Mouse (Mus musculus): Measurements from ENCODE around the gene Rab3a.

Rab3a gene

GRCm38 (mm10) chr8:70758616-70759561 is 4.4 kb downstream of the Rab3a start:
- peak in 1 of 2 experiments; percentile 17 for DNase-seq

GRCm38 (mm10) chr8:70760350-70760749 is 5.9 kb downstream of the Rab3a start:
- DNase-seq = no peak

- peak; percentile 91 to 96 for DNase-seq
Observed at GRCm38 (mm10) chr8:70760775-70761406, 6.4 kb downstream of the Rab3a start, which contains the start of gene Mpv17l2. Gene Mpv17l2 (minus strand): TSS chr8:70760946.

GRCm38 (mm10) chr8:70762118-70762517 is 7.6 kb downstream of the Rab3a start:
- no peak for DNase-seq

DNA sequence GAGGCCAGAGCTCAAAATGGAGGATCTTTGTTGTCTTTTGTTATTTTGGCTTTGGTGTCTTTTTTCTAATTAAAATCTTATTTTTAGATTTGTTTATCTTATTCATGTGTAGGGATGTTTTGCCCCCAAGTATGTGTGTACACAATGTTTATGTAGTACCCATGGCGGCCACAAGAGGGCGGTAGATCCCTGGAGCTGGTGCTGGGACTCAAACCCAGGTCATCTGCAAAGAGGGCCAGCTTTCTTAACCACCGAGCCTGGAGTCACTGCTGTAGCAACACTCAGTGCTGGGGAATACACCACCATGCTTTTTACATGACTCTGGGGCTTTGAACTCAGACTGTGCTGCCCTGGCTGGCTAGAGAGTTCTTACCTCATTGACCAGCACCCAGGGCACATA is 8.9 kb downstream of the Rab3a start:
- peak; percentile 71 to 77 for DNase-seq

- no peak for DNase-seq
Observed at GRCm38 (mm10) chr8:70764026-70764425, 9.5 kb downstream of the Rab3a start.

GRCm38 (mm10) chr8:70764676-70765075 is 10.2 kb downstream of the Rab3a start:
- peak in 1 of 2 experiments; percentile 28 for DNase-seq

DNA sequence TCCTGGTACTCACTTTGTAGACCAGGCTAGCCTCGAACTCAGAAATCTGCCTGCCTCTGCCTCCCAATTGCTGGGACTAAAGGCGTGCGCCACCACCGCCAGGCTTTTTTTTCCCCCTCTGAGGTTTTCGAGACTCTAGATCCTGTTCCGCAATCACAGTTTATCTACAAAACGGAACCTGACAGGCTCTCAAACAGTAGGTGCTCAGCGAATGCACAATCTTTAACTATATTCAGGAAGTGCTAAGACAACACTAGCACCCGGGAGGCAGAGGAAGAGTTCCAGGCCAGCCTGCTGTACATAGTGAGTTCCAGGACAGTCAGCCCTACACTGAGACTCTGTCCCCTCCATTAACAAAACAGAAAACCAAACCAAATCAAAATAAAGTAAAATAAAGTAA is 10.8 kb downstream of the Rab3a start:
- DNase-seq = no peak

GRCm38 (mm10) chr8:70765838-70766570 is 11.5 kb downstream of the Rab3a start:
- DNase-seq = peak; percentile 73

DNA sequence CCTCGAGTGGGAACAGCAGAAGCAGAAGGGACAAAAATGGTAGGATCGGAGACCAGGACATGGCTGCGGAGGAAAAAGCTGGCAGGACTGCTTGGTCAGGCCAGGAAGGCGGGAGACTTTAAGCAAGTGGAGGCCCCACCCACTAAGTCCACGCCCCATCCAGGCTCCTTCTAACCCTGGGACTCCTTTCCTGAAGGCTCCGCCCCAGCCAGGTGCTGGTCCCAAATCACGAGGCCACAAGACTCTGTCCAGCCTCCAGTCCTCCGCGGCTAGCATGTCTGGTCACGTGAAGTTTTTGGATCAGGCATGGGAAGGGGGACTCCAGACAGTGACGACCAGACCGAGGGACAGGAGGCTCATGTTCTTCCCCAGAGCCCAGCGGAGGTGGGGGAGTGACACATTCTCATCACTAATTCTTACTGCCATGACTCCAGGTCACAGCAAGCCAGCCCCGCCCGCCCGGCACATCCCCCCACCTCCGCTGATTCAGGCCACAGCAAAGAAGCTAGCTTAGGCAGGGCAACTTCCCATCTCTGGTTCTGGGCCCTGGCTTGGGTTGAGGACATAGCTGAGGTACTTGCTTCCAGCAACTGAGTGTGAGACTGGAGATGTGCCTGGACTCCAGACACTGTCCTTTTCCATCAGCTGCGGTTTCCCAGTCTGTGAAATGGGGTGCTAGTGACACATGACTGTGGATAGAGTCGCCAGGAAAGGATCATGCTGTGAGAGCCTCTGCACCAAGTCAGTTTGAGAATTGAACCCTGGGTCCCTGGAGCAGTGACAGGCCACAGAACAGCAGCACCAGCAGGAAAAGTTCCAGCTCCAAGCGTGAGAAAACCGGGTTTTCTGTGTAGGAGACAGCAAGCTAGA is 12.3 kb downstream of the Rab3a start:
- peak; percentile 30 to 57 for DNase-seq

DNA sequence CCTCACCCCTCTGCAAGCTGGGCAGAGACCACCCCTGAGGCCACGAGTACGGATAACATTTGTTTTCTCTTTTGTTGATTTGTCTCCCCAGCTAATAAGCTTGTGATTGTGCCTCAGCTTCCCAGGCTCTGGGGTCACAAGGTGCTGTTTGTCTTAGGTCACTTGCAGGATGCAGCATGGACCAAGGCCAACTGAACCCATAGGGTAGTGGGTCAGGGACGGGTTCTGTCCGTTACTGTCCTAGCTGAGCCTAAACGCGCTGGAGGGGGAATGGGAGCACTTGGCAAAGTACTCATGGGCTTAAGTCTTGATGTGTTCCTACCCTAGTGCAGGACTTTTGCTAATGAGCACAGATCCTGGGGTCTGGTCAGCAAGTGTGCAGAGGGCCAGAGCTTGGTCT is 13.0 kb downstream of the Rab3a start:
- DNase-seq = no peak

DNA sequence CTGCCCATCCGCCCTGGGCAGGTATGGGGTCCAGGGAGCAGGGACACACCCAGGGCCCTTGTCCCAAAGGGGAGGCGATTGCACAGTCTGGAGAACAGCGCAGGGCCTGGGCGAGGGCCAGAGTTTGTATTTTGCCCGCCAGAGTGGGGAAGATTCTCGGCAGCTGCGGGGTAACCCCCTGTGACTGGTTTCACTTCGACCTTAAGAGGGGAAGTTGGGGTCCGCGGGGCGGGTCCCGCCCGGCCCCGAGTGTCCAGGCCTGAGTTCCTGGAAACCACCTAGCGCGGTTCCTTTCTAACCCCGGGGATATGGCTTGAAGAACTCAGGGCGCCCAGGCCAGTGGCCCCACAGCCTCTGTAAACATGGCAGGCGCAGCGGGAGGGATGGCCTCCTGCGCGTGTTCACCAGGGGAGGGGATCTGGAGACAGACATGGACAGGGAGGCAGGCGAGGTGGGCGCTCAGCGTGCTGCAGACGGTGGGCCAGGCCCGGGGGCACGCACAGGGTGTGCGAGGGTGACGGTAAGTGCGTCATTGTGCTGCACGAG is 13.8 kb downstream of the Rab3a start:
- peak in 1 of 2 experiments; percentile 38 for DNase-seq

GRCm38 (mm10) chr8:70768956-70769355 is 14.5 kb downstream of the Rab3a start:
- DNase-seq = peak in 1 of 2 experiments; percentile 47

DNA sequence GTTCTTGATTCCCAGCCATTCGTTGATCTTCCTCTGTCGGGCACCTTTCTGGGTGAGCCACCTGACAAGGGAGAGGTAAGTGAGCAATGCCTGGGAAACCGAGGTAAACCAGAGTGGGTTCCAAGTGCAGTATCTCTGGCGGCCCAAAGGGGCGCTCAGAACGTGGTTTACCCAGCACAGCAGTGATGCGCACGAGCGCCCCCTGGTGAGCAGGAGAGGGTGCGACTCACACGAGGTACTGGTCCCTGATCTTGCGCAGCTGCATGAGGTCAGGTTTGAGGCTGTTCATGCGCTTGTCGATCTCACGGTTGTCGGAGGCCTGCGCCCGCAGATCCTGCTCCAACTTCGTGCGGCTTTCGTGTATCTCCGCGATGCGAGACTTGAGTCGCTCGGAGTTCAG is 14.9 kb downstream of the Rab3a start:
- peak; percentile 96 to 97 for DNase-seq

DNA sequence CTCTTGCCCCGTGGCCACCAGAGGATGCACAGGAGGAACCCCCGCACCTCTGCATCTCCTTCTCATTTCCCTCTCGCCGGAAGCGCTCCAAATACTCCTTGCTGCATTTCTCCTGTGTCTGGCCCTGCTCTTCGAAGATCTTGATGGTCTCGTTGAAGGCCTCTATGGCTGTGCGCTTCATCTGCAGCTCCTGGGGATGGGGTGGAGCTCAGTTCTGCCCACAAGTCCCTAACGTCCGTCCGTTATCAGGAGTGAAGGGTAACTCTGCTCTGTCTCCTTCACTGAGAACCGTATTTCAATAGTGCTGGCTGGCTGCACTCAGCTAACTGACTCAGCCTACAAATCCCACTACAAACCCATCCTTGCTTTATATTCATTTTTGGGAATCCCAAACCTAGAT is 15.4 kb downstream of the Rab3a start:
- no peak for DNase-seq

GRCm38 (mm10) chr8:70770748-70771147 is 16.3 kb downstream of the Rab3a start:
- no peak for DNase-seq

- DNase-seq = no peak
Observed at GRCm38 (mm10) chr8:70771217-70771616, 16.7 kb downstream of the Rab3a start.

GRCm38 (mm10) chr8:70772075-70772474 is 17.6 kb downstream of the Rab3a start:
- DNase-seq = no peak

- no peak for DNase-seq
Observed at GRCm38 (mm10) chr8:70772890-70773289, 18.4 kb downstream of the Rab3a start.

- no peak for DNase-seq
Observed at GRCm38 (mm10) chr8:70773410-70773809, 18.9 kb downstream of the Rab3a start.

- peak in 1 of 2 experiments; percentile 16 for DNase-seq
Observed at GRCm38 (mm10) chr8:70773833-70774232, 19.4 kb downstream of the Rab3a start.

GRCm38 (mm10) chr8:70774740-70775139 is 20.3 kb downstream of the Rab3a start:
- peak in 1 of 2 experiments; percentile 41 for DNase-seq
